Mouse (Mus musculus) forebrain, embryonic 16.5 days (tissue): ENCODE results near the gene Map6. TPM values are rescaled to one million over a fixed set of nuclear protein-coding genes. Genes with fewer than 3 reads are reported as not detected.
A peak's percentile ranks its signal among the peaks of the same experiment; 100 is the strongest.

ENCODE experiments used
- ATAC-seq: fragments of 200-750 bp; cut with Nextera tagmentation; 2 replicates; pipeline ENCODE4 v1.8.0; 2017; ENCODE audit warnings: mild to moderate bottlenecking, moderate library complexity
- H3K27ac ChIP-seq: fragments of 300-500 bp; sonication (generic); 2 replicates; pipeline ENCODE4 v1.5.1; 2014; ENCODE audit warnings: low read length, control low read depth
- H3K27me3 ChIP-seq: fragments of 300-500 bp; sonication (generic); replicated peaks from 2 replicates; pipeline ENCODE4 v1.6.1; 2014; ENCODE audit warnings: low read length; ENCODE audit not compliant: control insufficient read depth, insufficient read depth
- H3K36me3 ChIP-seq: fragments of 300-500 bp; sonication (generic); 2 replicates; pipeline ENCODE4 v1.6.1; 2014; ENCODE audit not compliant: control insufficient read depth, insufficient read depth
- H3K4me1 ChIP-seq: fragments of 300-500 bp; sonication (generic); replicated peaks from 2 replicates; pipeline ENCODE4 v1.6.1; 2014; ENCODE audit warnings: low read length; ENCODE audit not compliant: control insufficient read depth, insufficient read depth
- H3K4me2 ChIP-seq: fragments of 300-500 bp; sonication (generic); 2 replicates; pipeline ENCODE4 v1.6.1; 2014; ENCODE audit warnings: mild to moderate bottlenecking, low read length, control low read depth
- H3K4me3 ChIP-seq: fragments of 300-500 bp; sonication (generic); replicated peaks from 2 replicates; pipeline ENCODE4 v1.5.1; 2014; ENCODE audit warnings: mild to moderate bottlenecking, low read length, control low read depth
- H3K9ac ChIP-seq: fragments of 300-500 bp; sonication (generic); replicated peaks from 2 replicates; pipeline ENCODE4 v1.6.1; 2014; ENCODE audit warnings: low read depth, low read length, control low read depth
- H3K9me3 ChIP-seq: fragments of 300-500 bp; sonication (generic); 2 replicates; pipeline ENCODE4 v1.6.1; 2016; ENCODE audit warnings: low read length; ENCODE audit not compliant: control insufficient read depth
- WGBS: fragments of 180-500 bp; shearing (Covaris S2); extraction: QIAGEN DNeasy Blood & Tissue Kit; methylation state at CpG from one replicate; pipeline ENCODE4 v1.1.7; 2014; 5-methylcytosine and 5-hydroxymethylcytosine counted together
- polyA plus RNA-seq: library from polyadenylated mRNA; unstranded; fragments of >200 nt; fragmentation: Nextera tagmentation; extraction: Ambion mirVana; gene quantifications from 2 replicates; pipeline ENCODE4 v1.2.1, GENCODE M21; 2015

The Map6 gene
- polyA plus RNA-seq, 1 experiment from 2014 or later, result 90.0 TPM

- Histone ChIP-seq H3K36me3 (no peaks in the 10 kb centered on the region), H3K4me3 (no peak overlapping the region), H3K9ac (no peak overlapping the region), H3K4me2 (no peak overlapping the region), H3K9me3 (no peaks in the 10 kb centered on the region), H3K4me1 (peaks cover 16% of the 10 kb centered on the region), H3K27me3 (no peaks in the 10 kb centered on the region), H3K27ac (no peak overlapping the region)
- no peak for ATAC-seq
- WGBS, result 67% methylated on average over 3 of the region's 3 CpGs
These were observed 33.5 kb downstream of the Map6 start for GRCm38 (mm10) chr7:99300650-99301175.

- Histone ChIP-seq H3K36me3 (no peaks in the 10 kb centered on the region), H3K9ac (no peak overlapping the region), H3K27me3 (no peaks in the 10 kb centered on the region), H3K9me3 (no peaks in the 10 kb centered on the region), H3K4me2 (no peak overlapping the region), H3K27ac (peak overlapping the region; percentile 36; the same call in 1 of the 2 replicates), H3K4me1 (peaks cover 16% of the 10 kb centered on the region), H3K4me3 (no peak overlapping the region)
- ATAC-seq, result no peak
- WGBS, result 13% methylated on average over 6 of the region's 6 CpGs
These were observed 36.8 kb downstream of the Map6 start for GRCm38 (mm10) chr7:99304029-99304428.

GRCm38 (mm10) chr7:99304949-99305372 is 37.7 kb downstream of the Map6 start:
- H3K27me3 ChIP-seq, result no peaks in the 10 kb centered on the region
- no peaks in the 10 kb centered on the region for H3K9me3 ChIP-seq
- no peak overlapping the region for H3K4me2 ChIP-seq
- peak; percentile 39 for ATAC-seq
- no peak overlapping the region for H3K9ac ChIP-seq
- no peak overlapping the region for H3K4me3 ChIP-seq
- peaks cover 16% of the 10 kb centered on the region for H3K4me1 ChIP-seq
- H3K36me3 ChIP-seq, result no peaks in the 10 kb centered on the region
- WGBS, result 53% methylated on average over 5 of the region's 5 CpGs
- H3K27ac ChIP-seq, result no peak overlapping the region

GRCm38 (mm10) chr7:99305688-99306087 is 38.4 kb downstream of the Map6 start:
- Histone ChIP-seq H3K4me3 (no peak overlapping the region), H3K27ac (no peak overlapping the region), H3K4me1 (peaks cover 16% of the 10 kb centered on the region), H3K9me3 (no peaks in the 10 kb centered on the region), H3K27me3 (no peaks in the 10 kb centered on the region), H3K4me2 (no peak overlapping the region), H3K36me3 (no peaks in the 10 kb centered on the region), H3K9ac (no peak overlapping the region)
- 94% methylated on average over 4 of the region's 4 CpGs for WGBS
- no peak for ATAC-seq

GRCm38 (mm10) chr7:99306640-99307039 is 39.4 kb downstream of the Map6 start:
- Histone ChIP-seq H3K4me3 (no peak overlapping the region), H3K27me3 (no peaks in the 10 kb centered on the region), H3K36me3 (no peaks in the 10 kb centered on the region), H3K27ac (no peak overlapping the region), H3K4me1 (peaks cover 19% of the 10 kb centered on the region), H3K9me3 (no peaks in the 10 kb centered on the region), H3K4me2 (no peak overlapping the region), H3K9ac (no peak overlapping the region)
- WGBS, result 37% methylated on average over 3 of the region's 3 CpGs
- ATAC-seq, result no peak

GRCm38 (mm10) chr7:99311433-99311832 is 44.2 kb downstream of the Map6 start:
- H3K4me1 ChIP-seq, result peaks cover 25% of the 10 kb centered on the region
- H3K9me3 ChIP-seq, result no peaks in the 10 kb centered on the region
- no peak overlapping the region for H3K9ac ChIP-seq
- ATAC-seq, result no peak
- no peaks in the 10 kb centered on the region for H3K36me3 ChIP-seq
- H3K27me3 ChIP-seq, result no peaks in the 10 kb centered on the region
- no peak overlapping the region for H3K4me2 ChIP-seq
- H3K27ac ChIP-seq, result peak overlapping the region; percentile 87; the same call in 1 of the 2 replicates
- WGBS, result 46% methylated on average over 7 of the region's 7 CpGs
- no peak overlapping the region for H3K4me3 ChIP-seq

GRCm38 (mm10) chr7:99312058-99312457 is 44.8 kb downstream of the Map6 start:
- H3K9ac ChIP-seq, result peak overlapping the region; percentile 38
- peaks cover 25% of the 10 kb centered on the region for H3K4me1 ChIP-seq

GRCm38 (mm10) chr7:99312671-99313143 is 45.5 kb downstream of the Map6 start:
- Histone ChIP-seq H3K27ac (peak overlapping the region; percentile 87), H3K4me2 (peak overlapping the region; percentile 28), H3K9me3 (no peaks in the 10 kb centered on the region), H3K36me3 (peaks cover 2% of the 10 kb centered on the region; the same call in 1 of the 2 replicates), H3K4me1 (peaks cover 25% of the 10 kb centered on the region), H3K4me3 (no peak overlapping the region), H3K9ac (peak overlapping the region; percentile 7; the same call in 1 of the 2 replicates), H3K27me3 (no peaks in the 10 kb centered on the region)
- WGBS, result 13% methylated on average over 8 of the region's 8 CpGs
- peak; percentile 80 for ATAC-seq

More at GRCm38 (mm10) chr7:99312058-99312457, 44.8 kb downstream of the Map6 start:
- Histone ChIP-seq H3K4me2 (no peak overlapping the region), H3K27ac (peak overlapping the region; percentile 87), H3K9me3 (no peaks in the 10 kb centered on the region), H3K4me3 (no peak overlapping the region), H3K36me3 (no peaks in the 10 kb centered on the region), H3K27me3 (no peaks in the 10 kb centered on the region)
- peak; percentile 35 for ATAC-seq
- WGBS, result 62% methylated on average over 4 of the region's 4 CpGs

GRCm38 (mm10) chr7:99313253-99313652 is 46.0 kb downstream of the Map6 start:
- Histone ChIP-seq H3K9me3 (no peaks in the 10 kb centered on the region), H3K4me2 (peak overlapping the region; percentile 28), H3K27me3 (no peaks in the 10 kb centered on the region), H3K27ac (peak overlapping the region; percentile 87), H3K9ac (no peak overlapping the region), H3K4me1 (peaks cover 25% of the 10 kb centered on the region), H3K36me3 (peaks cover 2% of the 10 kb centered on the region; the same call in 1 of the 2 replicates), H3K4me3 (no peak overlapping the region)
- ATAC-seq, result 0 out of 2 replicates have a peak, but pooled peaks have one; percentile 39
- WGBS, result 64% methylated on average over 8 of the region's 8 CpGs
